Mouse (Mus musculus): ENCODE results near the gene Snap91.

Gene Snap91

GRCm38 (mm10) chr9:86744041-86744440, 136.4 kb downstream of the Snap91 start:
- no peak for DNase-seq (ENCODE audit: low spot score in 2 of 2)

- no peak for DNase-seq (ENCODE audit: low spot score in 2 of 2)
Measured at GRCm38 (mm10) chr9:86742959-86743911, 137.2 kb downstream of the Snap91 start, which contains the start of gene Prss35. Prss35 (plus strand) TSS chr9:86743649.

GRCm38 (mm10) chr9:86739971-86740370, 140.5 kb downstream of the Snap91 start:
- no peak for DNase-seq (ENCODE audit: low spot score in 2 of 2)

- DNase-seq (ENCODE audit: low spot score in 2 of 2) = no peak
Measured at GRCm38 (mm10) chr9:86738801-86739200, 141.7 kb downstream of the Snap91 start.

DNA sequence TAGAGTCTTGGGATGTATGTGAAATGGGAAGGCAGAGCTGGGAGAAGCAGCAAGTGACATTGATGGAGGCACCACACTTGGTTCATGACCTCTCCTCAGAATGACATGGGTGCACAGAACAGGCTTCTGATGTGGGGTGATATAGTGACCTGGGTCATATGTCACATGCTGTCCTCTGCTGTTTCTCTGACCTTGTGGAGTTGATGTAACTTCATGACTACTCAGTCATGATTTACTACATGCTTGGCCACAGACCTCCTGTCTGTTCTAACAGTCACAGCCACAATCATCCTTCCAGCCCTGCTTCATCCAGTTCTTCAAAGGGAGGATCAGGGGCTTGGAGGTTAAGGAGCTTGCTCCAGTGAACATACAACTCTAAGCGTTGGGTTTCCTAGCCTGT, 142.4 kb downstream of the Snap91 start:
- no peak for DNase-seq (ENCODE audit: low spot score in 2 of 2)

- DNase-seq (ENCODE audit: low spot score in 2 of 2) = no peak
Measured at GRCm38 (mm10) chr9:86736991-86737390, 143.5 kb downstream of the Snap91 start.

GRCm38 (mm10) chr9:86734795-86735194, 145.7 kb downstream of the Snap91 start:
- no peak for DNase-seq (ENCODE audit: low spot score in 2 of 2)

- no peak for DNase-seq (ENCODE audit: low spot score in 2 of 2)
Measured at GRCm38 (mm10) chr9:86734357-86734756, 146.1 kb downstream of the Snap91 start.

GRCm38 (mm10) chr9:86729811-86730210, 150.6 kb downstream of the Snap91 start:
- DNase-seq (ENCODE audit: low spot score in 2 of 2) = no peak

GRCm38 (mm10) chr9:86729084-86729483, 151.4 kb downstream of the Snap91 start:
- DNase-seq (ENCODE audit: low spot score in 2 of 2) = no peak

DNA sequence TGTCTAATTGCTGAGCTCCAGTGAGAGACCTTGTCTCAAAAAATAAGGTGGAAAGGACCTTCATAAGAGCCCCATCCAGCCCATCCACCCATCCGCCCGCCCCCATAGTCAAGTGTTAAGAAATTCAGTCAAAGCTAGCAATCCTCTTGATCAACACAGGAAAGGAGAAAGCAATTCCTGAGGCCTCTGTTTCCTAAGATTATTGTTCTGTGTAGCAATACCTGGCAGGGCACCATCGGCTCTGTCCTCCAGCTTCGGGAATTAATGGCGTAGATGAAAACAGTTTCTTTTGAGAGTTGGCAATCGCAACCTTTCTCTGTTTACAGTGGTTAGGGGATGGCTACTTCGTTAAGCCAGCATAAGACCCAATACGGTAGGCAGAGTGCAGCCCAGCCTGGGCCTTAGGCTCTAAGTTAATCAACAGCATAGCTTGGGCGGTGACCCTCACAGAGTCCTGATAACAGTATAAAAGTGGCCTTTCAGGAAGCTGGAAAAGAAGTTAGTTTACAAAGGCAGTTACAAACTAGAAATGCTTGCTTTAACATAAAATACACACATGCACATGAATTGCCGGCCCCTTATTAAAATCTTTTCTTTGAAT, 152.1 kb downstream of the Snap91 start:
- DNase-seq (ENCODE audit: low spot score in 2 of 2) = no peak

DNA sequence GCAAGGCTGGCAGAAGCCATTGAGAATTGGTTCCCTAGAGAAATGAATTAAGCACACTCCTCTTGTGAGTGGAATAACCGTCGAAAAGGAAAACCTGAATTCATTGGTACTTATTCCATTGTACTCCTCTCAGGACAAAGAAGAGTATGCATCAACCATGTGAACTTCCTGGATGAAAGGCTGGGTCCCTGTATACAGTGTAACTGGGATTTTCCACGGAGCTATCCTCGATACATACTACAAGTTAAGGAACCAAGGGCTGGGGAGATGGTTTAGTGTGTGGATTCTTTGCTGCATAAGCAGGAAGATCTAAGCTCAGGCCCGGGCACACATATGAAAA, 154.1 kb downstream of the Snap91 start:
- DNase-seq (ENCODE audit: low spot score in 2 of 2) = no peak

DNA sequence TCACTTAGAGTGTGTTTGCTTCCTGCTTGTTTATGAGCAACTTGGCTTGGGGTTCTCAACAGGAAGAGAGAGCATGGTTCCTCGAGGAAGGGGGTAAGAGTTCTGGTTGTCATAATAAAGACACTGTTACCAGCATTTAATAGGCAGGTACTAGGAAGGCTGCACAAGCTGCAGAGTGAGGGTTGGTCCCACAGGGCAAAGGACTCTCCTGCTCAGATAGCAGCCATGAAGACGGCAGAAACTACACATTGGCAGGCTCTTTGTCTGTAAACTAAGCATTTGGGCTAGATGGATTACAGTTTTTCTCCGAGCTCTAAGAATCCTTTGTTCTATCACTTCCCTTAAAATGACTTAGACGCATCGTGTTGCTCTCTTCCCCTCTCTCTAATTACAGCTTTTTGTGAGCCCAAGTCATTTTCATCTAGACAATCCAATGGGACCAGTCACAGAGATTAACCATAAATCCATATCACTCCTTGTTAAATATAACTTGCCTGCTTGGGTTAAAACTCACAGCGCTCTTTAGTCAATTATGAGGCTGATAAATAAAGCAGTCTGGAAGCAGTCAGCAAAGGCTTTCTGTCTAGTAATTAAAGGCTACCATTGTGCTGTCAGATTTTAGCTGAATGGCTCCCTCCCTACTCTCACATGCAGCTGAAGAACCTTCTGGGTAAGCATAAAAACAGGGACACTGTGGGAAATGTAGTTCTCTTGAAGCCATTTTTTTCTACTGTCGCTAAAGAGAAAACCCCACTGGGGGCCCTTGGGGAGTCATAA, 154.7 kb downstream of the Snap91 start:
- DNase-seq (ENCODE audit: low spot score in 2 of 2) = no peak

GRCm38 (mm10) chr9:86725066-86725465, 155.4 kb downstream of the Snap91 start:
- no peak for DNase-seq (ENCODE audit: low spot score in 2 of 2)

GRCm38 (mm10) chr9:86720794-86721193, 159.7 kb downstream of the Snap91 start:
- no peak for DNase-seq (ENCODE audit: low spot score in 2 of 2)

DNA sequence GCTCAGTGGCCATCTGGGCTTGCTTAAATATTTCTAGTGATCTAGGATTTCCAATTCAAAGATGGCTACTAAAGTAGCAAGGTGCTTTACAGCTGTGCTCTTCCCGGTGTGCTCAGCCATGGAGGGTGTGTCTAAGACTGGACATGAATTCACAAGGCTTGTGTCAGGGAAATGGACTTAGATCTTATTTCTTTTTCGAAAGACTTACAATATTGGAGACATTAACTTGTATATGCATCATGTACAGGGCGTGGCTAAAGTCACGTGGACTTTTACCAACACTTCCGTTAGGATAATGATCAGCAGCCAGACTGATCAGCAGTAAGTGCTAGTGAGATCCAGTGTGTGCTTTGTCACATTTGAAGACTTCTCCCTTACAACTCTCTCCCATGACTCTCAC, 160.2 kb downstream of the Snap91 start:
- DNase-seq (ENCODE audit: low spot score in 2 of 2) = no peak

GRCm38 (mm10) chr9:86717119-86717518, 163.3 kb downstream of the Snap91 start:
- no peak for DNase-seq (ENCODE audit: low spot score in 2 of 2)

- DNase-seq (ENCODE audit: low spot score in 2 of 2) = no peak
Measured at GRCm38 (mm10) chr9:86716540-86716939, 163.9 kb downstream of the Snap91 start.
